Mouse (Mus musculus) megakaryocyte-erythroid progenitor cell, adult 5-6 weeks (primary cell): ENCODE measurements at regions not wholly inside any gene's neighbourhood (a gene's known extent, or its start where the extent isn't known, plus 50 kb on each side); places are given as distances from the start of the nearest gene placed in this dataset.
A peak's percentile ranks its signal among the peaks of the same experiment; 100 is the strongest.

Source experiments
- ATAC-seq: replicated peaks from 2 replicates; pipeline ENCODE4 v1.8.0; 2016; ENCODE audit warnings: mild to moderate bottlenecking, inconsistent platforms; ENCODE audit not compliant: severe bottlenecking, poor library complexity, low FRiP score, low TSS enrichment

DNA sequence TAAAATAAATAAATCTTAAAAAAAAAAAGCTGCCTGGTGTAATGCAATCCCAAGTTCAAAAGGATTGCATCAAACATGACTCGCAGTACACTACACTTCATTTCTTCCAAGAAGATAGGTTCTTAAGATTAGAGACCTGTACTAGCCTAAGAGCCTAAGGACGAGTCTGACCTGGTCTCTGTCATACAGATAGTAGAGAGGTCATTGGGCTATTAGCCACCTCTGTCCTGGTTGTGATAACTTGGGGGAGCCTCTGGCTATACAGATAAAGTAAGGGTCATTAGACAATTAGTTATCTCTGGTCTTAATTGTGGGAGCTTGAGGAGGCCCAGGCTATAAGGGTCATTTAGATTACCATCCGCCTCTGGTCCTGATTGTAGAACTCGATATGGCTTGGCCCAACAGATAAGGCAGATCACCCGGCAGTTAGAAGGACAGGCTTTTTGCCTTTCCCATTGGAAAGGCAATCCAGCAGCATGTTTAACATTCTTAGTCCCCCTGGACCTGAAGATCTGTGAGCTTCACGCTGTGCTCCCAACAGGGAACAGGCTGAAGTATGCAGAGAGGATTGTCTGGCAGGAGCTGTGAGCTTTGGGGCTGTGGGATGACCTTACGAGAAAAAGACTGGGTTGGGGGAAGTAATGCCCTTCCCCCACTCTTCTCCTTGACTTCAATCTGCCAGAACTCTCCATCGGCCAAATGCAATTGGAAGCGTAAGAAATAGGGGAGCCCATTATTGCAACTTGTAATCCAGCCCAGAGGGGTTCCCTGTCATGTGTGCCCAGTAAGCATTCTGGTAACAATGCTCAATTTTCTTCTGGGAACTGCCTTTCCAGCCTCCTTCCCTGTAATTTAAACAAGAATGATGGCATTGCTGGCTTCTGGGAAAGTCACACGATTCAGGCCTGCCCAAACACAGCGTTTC lies 199.0 kb upstream of the Jmjd1c start:
- ATAC-seq: no peak

DNA sequence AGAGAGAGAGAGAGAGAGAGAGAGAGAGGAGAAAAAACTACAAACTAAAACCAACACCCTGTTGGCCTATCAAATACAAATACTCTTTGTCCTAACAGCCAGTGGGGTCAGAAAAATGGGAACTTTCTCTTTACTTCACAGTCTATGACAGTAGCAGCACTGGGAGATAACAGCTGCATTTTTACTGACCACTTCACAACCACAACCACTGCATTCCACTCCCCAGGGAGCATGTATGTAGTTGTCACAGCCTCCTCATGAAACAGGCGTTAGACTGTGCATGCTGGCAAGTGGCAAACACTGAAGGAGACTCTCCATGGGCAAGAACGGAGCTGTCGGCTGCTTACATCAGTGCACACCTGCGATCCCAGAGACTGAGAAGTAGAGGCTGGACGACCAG lies 196.2 kb upstream of the Jmjd1c start:
- ATAC-seq: no peak

DNA sequence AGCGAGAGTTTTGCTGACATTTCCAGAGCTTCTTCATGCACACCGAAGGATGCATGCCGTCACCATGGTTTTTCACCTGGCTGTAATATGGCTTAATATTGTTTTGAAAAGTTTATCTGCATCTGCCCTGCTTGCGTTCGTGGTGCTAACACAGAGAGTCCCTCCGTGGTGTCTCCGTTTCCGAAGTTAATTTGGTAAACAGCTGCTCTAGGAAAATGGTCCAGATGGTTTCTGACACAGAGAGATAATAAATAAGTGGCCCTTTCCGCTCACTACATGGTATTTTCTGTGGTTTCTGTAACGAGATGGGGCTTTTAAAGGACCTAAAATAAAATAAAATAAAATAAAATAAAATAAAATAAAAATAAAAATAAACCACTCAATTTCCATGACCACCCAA lies 195.1 kb upstream of the Jmjd1c start:
- ATAC-seq: no peak

DNA sequence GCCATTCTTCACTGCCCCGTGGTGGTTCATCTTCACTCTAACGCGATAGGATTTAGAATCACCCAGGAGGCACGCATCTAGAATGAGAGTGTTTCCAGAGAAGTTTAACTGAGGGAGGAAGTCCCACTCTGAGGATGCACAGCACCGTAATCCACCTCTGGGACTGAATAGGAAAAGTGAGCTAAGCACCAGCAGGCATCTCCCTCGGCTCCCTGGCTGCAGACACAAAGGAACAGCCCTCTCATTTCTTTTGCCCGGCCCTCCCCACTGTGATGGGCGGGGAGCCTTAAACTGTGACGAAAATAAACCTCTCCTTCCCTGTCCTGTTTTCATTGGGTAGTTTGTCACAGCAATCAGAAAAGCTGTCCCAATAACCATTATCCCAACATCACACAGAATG lies 194.1 kb upstream of the Jmjd1c start:
- ATAC-seq: no peak

DNA sequence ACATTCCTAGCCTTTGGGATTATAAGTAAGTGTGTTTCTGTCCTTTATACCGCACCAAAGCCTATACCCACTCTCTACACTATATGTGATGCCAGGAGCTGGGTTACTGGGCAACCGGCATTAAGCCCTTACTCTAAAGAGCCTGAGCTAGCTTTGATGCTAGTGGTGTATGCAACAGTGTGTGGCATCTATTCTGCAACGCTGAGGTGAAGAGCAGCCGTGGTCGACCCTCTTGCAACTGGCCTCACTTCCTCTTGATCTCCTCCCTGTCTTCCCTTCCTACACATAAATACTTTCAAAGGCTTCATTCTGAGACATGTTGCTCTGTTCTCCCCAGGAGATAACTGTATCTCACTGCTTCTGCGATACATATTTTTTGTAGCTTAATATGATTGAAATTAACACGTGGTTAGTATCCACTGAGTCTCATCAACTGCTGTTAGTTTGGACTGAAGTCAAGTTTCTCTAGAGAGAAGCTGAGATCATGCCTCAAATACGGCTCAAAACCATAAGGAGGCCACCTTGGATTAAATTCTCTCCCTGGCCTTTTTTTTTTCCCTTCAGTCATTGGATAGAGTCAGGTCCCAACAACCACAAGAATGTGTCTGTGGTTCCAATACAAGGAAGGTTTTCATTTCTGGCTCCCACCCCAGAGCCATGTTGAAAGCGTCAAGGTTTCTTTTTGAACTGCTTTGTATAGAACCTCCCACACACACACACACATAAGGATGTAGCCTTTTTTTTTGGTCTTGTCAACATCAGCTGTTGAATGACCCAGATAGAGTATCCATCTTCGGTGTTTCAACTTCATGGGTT lies 191.2 kb upstream of the Jmjd1c start:
- no peak for ATAC-seq

DNA sequence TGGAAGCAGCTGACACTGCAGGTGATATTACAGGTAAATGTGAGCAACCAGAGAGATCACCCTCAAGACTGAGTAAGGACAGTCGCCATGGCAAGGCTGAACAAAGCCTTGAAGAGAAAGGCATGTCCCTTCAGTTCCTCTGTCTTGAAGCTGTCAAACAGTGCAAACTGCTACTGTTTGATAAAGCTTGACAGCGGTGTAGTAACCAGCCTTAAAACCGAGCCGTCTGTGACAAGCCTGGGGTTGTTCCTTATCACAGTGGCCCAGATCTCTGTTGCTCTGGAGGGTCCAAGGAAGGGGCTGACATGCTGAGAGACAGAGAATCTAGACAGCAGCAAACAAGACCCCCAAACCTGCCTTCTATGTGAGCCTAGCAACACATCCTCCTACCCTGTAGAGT lies 188.1 kb upstream of the Jmjd1c start:
- ATAC-seq: peak; percentile 77

DNA sequence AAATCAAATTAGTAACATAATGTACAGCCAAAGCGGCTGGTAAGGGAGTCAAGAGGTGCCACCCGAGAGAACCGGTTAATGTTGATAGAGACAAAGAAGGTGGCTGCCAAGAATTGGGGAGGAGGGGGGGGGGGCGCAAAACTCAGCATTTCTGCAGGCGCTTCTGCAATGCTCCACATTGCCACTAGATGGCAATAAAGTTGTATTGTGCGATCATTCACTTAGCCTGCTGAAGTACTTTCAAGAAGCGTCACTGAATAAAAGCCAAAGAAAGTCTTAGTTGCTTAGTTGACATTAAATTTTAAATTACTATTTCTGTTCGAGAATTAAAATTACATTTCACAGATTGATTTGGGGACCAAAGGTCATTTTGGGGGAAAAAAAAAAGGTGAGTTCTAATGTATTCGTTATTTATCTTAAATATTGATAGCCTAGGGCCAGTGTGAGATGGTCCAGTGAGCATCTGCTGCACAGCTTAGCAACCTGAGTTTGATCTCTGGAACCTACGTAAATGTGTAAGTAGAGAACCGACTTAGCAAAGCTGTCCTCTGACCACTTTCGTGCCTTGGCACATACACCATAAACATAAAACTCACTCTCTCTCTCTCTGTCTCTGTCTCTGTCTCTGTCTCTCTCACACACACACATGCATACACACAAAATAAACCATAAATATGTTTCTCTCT lies 186.6 kb upstream of the Jmjd1c start:
- ATAC-seq: peak; percentile 33

DNA sequence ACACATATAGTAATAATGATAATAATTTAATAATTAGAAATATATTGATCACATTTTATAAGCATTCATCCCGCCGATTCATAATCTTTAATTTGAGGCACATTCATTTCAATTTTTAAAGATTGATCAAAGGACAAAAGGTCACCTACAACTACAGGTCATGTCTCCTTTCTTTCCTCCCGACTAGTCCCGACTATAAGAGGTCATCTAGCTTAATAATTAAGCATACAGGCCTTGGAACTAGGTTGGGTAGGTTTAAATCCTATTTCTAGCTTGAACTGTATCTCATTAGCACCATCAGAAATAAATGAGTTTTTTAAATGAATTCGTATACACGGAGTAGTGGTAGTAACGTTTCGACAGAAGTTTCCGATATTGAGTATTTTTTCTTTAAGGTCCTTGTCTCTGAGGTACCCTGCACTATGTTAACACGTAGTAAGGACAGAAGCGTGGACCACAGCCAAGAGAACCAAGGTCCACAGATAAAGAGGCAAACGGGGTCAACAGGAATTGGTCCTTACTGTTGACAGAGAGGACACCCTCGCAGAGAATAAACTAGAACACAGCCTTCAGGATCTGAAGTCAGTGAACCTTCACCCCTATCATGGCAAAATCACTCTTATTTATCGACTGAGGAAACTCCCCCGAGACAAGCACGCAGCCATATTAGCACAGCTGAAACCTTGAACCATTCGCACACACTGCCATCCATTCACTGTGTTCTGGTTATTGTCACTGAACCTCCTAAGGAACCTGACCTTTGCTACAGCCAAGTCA lies 185.8 kb upstream of the Jmjd1c start:
- ATAC-seq: no peak

DNA sequence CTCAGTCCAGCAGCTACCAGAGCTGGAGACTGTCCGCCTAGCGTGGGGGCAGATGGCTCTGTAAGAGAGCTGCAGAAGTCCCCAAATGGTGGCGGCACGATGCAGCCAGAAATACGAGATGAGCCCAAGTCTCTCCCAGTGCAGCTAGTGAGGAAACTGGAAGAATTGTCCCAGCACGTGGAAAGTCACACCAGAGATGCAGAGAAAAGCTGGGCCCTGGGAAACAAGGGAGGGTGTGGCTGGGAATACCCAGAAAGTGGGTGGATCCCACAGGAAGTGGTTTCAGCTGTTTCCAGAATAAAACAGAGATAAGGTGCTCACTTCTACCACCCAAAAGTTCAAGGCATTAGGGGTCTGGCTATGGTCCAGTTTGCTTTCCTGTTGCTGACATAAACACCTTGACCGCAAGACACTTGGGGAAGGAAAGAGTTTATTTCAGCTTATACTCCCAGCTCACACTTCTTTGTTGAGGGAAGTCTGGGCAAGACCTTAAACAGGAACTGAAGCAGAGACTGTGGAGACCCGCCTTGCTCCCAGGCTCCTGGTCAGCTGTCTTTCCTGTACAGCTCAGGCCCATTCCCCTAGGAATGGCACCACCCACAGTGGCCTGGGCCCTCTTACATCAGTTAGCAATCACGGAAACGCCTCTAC lies 184.5 kb upstream of the Jmjd1c start:
- no peak for ATAC-seq

DNA sequence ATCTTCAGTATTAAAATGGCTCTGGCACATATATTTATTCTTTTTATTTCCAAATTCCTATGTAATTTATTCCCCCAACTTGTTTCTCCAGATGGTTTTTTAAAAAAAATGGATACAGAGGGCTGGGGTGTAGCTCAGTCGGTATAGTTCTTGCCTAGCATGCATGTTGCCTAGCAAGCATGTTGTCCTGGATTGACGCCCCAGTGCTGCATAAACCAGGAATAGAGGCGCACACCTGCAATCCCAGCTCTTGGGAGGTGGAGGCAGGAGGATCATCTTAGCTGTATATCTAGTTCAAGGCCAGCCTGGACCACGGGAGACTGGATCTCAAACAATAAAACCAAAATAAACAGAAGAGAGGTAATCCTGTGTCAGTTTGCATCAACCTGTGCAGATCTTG lies 183.5 kb upstream of the Jmjd1c start:
- no peak for ATAC-seq

DNA sequence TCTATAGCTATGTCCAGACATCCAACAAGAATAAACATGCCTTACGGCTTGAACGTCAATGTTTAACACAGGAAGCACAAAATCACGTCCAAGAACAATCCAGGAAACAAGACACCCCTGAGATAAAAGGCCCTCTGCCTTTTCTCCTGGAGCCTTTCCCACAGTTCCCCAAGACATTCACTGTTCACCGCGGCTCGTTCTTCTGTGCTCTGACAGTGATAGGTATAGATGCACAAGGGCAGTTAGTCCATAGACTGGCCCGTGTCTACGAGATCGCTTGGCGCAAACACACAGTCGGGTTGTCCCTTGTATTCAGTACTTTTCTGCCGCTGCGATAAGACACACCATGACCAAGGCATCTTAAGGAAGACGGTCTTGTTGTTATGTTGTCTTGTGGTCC lies 182.7 kb upstream of the Jmjd1c start:
- ATAC-seq: no peak

DNA sequence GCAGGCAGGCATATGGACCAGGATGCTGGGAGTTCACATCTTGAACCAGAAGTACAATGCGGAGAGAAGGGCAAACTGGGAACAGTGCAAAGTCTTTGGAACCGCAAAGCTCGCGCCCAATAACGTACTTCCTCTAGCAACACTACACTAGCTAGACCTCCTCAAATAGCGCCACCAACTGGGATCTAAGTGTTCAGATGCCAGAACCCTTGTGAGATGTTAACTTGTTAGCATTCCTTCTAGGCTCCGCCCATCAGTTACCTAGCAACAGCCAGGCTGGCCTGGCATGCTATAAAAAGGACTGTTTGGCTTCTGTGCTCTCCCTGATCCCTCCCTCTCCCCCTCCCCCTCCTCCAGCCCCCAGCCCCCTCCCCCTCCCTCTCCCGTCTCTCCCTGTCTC lies 182.3 kb upstream of the Jmjd1c start:
- no peak for ATAC-seq

DNA sequence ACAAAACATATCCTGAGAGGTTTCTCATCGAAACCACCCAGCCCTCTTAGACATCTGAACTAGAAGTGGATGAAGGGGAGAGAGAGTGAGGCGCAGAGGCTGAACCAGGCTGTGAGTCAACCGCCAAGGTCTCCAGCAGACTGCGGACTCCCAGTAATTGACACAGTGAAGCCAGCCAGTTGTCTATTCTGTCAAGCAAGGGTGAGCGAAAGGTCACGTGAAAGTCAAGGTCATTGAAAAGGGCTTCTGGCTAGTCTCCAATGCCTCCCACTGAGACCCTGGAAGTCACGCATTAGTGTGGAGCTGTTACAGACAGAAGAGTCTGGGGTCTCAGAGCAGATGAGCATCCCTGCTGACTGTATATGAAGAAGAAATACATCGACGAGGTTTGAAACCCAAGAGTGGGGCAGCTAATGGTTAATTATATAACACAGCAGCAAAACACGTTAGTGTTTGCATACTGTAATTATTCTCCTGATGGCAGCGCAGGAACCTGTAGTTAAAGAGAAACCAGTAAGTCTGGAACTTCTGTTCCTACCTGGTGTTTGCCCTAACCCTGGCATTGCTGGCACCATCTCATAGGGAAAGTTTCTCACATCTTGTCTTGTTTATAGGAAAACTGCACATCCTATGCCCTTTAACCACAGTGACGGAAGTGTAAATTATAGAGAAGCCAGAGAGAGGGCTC lies 181.5 kb upstream of the Jmjd1c start:
- no peak for ATAC-seq

DNA sequence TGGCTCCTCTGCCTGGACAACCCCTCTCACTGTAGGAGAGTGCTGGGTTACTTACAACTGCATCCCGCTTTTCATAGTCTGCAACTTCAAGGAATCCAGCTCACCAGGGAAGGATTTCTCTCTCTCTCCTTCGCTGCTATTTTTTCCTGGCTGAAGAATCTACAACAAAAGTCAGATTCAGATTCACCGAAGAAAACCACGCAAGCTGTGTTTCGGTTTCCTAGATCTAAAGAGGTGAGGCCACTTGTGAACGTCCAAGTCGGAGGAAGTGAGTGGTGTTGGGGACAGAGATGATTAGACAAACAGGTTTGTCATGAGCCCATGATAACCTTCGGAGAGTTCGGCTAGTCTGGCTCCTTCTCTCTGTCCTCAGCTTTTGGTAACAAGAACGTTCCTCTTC lies 180.1 kb upstream of the Jmjd1c start:
- no peak for ATAC-seq

DNA sequence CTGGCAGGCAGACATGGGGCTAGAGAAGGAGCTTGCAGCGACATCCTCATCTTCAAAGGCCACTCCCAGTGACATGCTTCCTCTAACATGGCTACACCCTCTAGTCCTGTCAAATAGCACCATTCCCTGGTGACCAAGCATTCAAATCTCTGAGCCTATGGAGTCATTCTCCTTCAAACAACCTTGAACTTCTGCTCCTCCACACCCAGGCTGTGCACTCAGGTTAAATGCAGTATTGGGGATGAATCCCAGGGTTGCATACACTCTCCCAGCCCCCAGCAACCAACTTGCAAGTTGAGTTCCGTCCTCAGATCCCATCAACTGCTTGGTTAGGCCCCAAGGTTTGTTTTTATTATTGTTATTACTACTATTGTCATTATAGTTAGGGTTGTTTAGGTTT lies 178.2 kb upstream of the Jmjd1c start:
- no peak for ATAC-seq

DNA sequence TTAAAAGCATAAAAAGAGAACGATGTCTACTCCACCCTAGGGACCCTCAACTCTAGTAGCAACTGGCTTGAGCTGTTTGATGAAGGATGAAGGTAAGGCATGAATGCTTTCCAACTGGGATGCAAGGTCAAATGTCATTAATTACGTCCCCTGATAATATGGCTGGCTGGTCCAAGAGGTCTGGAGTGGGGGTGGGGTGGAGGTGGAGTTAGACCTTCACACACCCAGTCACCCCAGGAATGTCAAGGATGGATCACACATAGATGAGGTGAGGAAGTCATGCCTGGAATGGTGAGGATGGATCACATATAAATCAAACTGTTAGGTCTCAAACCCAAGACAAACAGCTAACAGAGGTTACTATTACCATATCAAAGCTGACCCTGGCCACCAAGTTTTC lies 177.2 kb upstream of the Jmjd1c start:
- no peak for ATAC-seq

DNA sequence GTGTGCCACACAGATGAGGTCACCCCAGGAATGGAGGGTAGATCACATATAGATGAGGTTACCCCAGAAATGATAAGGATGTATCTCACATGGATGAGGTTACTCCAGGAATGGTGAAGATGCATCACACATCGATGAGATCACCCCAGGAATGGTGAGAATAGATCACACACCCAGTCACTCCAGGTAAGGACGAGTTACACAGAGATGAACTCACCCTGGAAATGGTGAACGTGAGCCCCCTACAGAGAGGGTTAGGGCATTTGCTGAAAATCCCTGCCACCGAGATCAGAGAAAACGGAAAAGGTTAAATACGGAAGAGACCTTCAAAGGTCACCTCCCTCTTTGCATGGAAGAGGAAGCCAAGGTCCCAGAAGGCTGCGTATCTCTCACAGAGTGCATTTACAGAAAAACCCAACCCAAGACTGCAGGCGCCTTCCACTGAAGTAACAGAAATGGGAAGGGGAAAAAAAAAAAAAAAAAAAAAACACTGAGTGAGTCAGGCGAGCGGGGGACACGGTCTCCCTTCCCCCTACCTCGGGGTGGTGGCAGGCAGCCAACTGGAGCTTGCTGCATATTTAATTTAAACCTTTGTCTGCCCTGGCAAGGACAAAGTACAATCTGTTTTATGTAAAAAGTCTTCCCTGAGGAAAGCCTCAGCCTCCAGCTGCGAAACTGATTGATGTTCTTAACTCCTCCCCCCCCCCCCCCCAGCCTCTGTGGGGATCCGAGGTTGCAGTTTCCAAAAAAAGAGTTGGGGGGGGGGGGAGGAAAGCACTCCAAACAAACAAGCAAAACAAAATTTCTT lies 175.8 kb upstream of the Jmjd1c start:
- no peak for ATAC-seq
